Mouse (Mus musculus): Measurements from ENCODE around the gene Zc3h14.

DNA sequence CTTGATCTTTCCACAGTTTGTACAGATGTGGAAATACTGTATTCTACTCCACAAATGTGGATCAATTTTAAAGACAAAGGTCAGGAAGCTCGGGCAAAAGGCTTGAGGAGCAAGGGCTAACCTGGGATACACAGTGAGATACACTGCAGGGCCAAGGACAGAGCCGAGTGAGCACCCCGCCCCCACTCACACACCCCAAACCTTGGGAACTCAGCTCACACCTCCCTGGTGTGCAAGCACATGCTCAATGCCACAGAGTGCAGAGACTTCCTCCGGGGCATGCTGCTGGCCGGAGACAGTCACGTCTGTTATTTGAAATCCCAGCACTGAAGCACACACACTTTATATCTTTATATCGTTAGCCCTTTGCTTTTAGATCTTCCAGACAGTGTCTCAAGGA is 20.7 kb upstream of the Zc3h14 start:
- no peak for TF ChIP-seq POLR2A (IDR thresholded peaks at IDR 0.05; ENCODE audit: control insufficient read depth in 1 of 2, insufficient read depth in 1 of 2, low read depth in 1 of 2, low read length in 2 of 2, poor library complexity in 1 of 2)
- no peak for TF ChIP-seq HCFC1 (IDR thresholded peaks at IDR 0.05; ENCODE audit: low read depth, low read length)
- no peak for TF ChIP-seq EP300 (IDR thresholded peaks at IDR 0.05; ENCODE audit: low read depth in 1 of 2, low read length in 2 of 2)
